Mouse (Mus musculus) bone marrow macrophage, adult 2 months (primary cell): ENCODE measurements around the gene Prkra.

ENCODE experiments used
- CTCF ChIP-seq: IDR thresholded peaks from 2 replicates; pipeline ENCODE4 v1.5.1; 2012; ENCODE audit warnings: low read depth, mild to moderate bottlenecking, low read length, moderate library complexity
- POLR2A ChIP-seq: IDR thresholded peaks from 2 replicates; pipeline ENCODE4 v1.6.1; 2012; ENCODE audit warnings: mild to moderate bottlenecking, low read depth, low read length, borderline replicate concordance

DNA sequence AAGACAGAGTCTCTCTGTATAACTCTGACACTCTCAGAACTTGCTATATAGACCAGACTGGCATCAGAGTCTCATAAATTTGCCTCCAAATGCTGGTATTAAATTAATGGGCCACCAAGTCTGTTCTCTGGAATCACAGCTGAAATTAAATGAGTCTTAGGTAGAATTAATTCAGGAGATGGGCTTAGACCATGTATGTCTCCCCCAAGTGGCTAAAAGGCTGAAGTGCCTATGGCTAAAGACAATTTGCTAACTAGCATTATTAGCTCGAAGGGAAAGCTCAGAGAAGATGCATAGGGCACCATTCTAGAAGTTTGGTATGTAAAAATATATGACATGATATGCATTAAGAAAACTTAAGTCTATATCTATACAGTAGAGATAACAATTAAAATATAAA lies 29.7 kb downstream of the Prkra start:
- TF ChIP-seq POLR2A = no peak
- no peak for TF ChIP-seq CTCF
